8 mouse cellular contexts compared by ENCODE assay signal in the genomic region with DNA sequence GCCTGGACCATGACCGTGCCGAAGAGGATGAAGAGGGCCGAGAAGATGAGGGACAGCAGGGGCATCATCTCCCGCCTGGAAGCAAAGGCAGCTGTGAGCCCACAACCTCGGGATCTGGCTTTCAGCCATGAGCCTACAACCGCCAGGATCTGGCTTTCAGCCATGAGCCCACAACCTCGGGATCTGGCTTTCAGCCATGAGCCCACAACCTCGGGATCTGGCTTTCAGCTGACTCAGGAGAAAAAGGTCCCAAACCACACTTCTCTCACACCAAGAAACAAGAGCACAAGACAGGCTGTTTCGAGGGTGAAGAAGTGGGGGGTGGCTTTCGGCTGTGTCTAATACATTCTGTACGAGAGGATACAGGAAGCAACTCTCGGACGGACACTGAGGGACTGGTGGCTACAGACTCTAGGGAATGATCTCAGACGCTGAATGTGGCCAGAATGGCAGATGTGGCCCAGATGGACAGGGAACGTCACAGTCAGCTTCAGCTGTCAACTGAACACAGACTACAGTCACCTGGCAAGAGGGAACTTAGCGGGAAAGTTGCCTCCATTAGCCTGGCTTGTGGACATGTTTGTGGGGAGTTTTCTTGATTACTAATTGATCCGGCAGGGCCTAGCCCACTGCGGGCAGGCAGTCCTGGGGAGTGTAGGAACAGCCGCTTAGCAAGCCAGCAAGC. TPM values are rescaled to one million over a fixed set of nuclear protein-coding genes. Genes with fewer than 3 reads are reported as not detected.
DNase-seq lines count a peak whose midpoint lies in the region; ATAC-seq and TF ChIP-seq lines count a peak whose summit lies in the region.

No protein-coding gene starts in this region.

- H3K27ac ChIP-seq in gastrocnemius, adult 2 months, result peak overlapping the region; percentile 70
- H3K27ac ChIP-seq in CH12.LX (ENCODE audit: insufficient read depth, low read depth), result peak overlapping the region; percentile 62
- H3K27ac ChIP-seq in embryonic facial prominence, embryonic 14.5 days (replicated peaks; ENCODE audit: low read depth, low read length), result peak overlapping the region; percentile 95
- H3K27ac ChIP-seq in intestine, embryonic 16.5 days (ENCODE audit: low read length), result peak overlapping the region; percentile 83
- peak overlapping the region; percentile 69 for H3K27ac ChIP-seq in lung, postnatal 0 days (ENCODE audit: low read length)

- peak; percentile 79 for ATAC-seq in embryonic facial prominence, embryonic 14.5 days (ENCODE audit: low read depth)
- ATAC-seq in intestine, embryonic 16.5 days, result peak; percentile 75
- peak; percentile 80 for ATAC-seq in lung, postnatal 0 days

- H3K4me3 ChIP-seq in gastrocnemius, adult 2 months, result peak overlapping the region; percentile 9; the same call in 1 of the 2 replicates
- peak overlapping the region in 1 of 3 experiments; percentile 1 for H3K4me3 ChIP-seq in CH12.LX (replicated peaks in 1 of 3; ENCODE audit: low read depth in 2 of 3, low read length in 2 of 3, poor library complexity in 1 of 3)
- H3K4me3 ChIP-seq in embryonic facial prominence, embryonic 14.5 days (ENCODE audit: low read depth, low read length), result no peak overlapping the region
- H3K4me3 ChIP-seq in intestine, embryonic 16.5 days (ENCODE audit: low read length), result no peak overlapping the region
- no peak overlapping the region for H3K4me3 ChIP-seq in lung, postnatal 0 days (ENCODE audit: low read depth, low read length)

- WGBS in embryonic facial prominence, embryonic 14.5 days, result 34% methylated on average over 19 of the region's 19 CpGs
- WGBS in intestine, embryonic 16.5 days, result 38% methylated on average over 19 of the region's 19 CpGs
- 38% methylated on average over 19 of the region's 19 CpGs for WGBS in lung, postnatal 0 days

- TF ChIP-seq CTCF in gastrocnemius, adult 2 months (IDR thresholded peaks at IDR 0.05), result no peak
- no peak for TF ChIP-seq CTCF in CH12.LX (conservative IDR thresholded peaks at IDR 0.05 in 1 of 2, IDR thresholded peaks at IDR 0.05 in 1 of 2; ENCODE audit: low read depth in 2 of 2, low read length in 2 of 2)
- TF ChIP-seq CTCF in lung, postnatal 0 days (IDR thresholded peaks at IDR 0.05), result no peak

- dilution Hi-C loops in CH12.LX (cut with MboI; ENCODE audit: extremely low pct_ligation_motif_present, extremely low pct_unique_long_range_greater_than_20kb, low sequenced_read_pairs), result no loop called here

- peak overlapping the region; percentile 41 for H3K9ac ChIP-seq in CH12.LX (ENCODE audit: insufficient read depth, low read depth)
- H3K9ac ChIP-seq in embryonic facial prominence, embryonic 14.5 days (ENCODE audit: low read depth, low read length), result no peak overlapping the region
- peak overlapping the region; percentile 38 for H3K9ac ChIP-seq in intestine, embryonic 16.5 days (ENCODE audit: low read depth, low read length)
- no peak overlapping the region for H3K9ac ChIP-seq in lung, postnatal 0 days (replicated peaks; ENCODE audit: low read depth)

- no peaks in the 10 kb centered on the region for H3K79me2 ChIP-seq in CH12.LX (replicated peaks; ENCODE audit: control insufficient read depth, extremely low read depth, insufficient read depth, poor library complexity, severe bottlenecking)

- in situ Hi-C loops in CH12.LX (cut with MboI; ENCODE audit: low pct_ligation_motif_present, low pct_unique_long_range_greater_than_20kb, low sequenced_read_pairs), result no loop called here

- TF ChIP-seq RAD21 in CH12.LX (IDR thresholded peaks at IDR 0.05; ENCODE audit: low read depth, low read length), result no peak

- H3K9me3 ChIP-seq in CH12.LX (replicated peaks; ENCODE audit: low read length), result no peaks in the 10 kb centered on the region
- no peaks in the 10 kb centered on the region for H3K9me3 ChIP-seq in embryonic facial prominence, embryonic 14.5 days (ENCODE audit: control insufficient read depth, low read length)
- H3K9me3 ChIP-seq in intestine, embryonic 16.5 days (ENCODE audit: control insufficient read depth, low read length), result no peaks in the 10 kb centered on the region
- H3K9me3 ChIP-seq in lung, postnatal 0 days (ENCODE audit: low read length), result no peaks in the 10 kb centered on the region

- H3K4me2 ChIP-seq in CH12.LX (ENCODE audit: insufficient read depth, low read depth, poor library complexity, severe bottlenecking), result peak overlapping the region; percentile 18
- peak overlapping the region; percentile 41 for H3K4me2 ChIP-seq in embryonic facial prominence, embryonic 14.5 days (ENCODE audit: low read depth, low read length)
- H3K4me2 ChIP-seq in intestine, embryonic 16.5 days (ENCODE audit: low read depth, low read length), result peak overlapping the region; percentile 6
- peak overlapping the region; percentile 17; the same call in 1 of the 2 replicates for H3K4me2 ChIP-seq in lung, postnatal 0 days (replicated peaks; ENCODE audit: low read depth, low read length)

- no peak for DNase-seq in gastrocnemius, adult 2 months
- DNase-seq in gastrocnemius, postnatal 14 days, result no peak
- DNase-seq in CH12.LX (ENCODE audit: extremely low read depth), result peak; percentile 78
- peak; percentile 88 for DNase-seq in embryonic facial prominence, embryonic 14.5 days (ENCODE audit: low spot score)
- DNase-seq in lung, postnatal 0 days (ENCODE audit: low spot score), result peak; percentile 78
- no peak for DNase-seq in yolk sac, embryonic 10.5 days (ENCODE audit: low spot score)
- no peak for DNase-seq in Muller cell, postnatal 12 days (ENCODE audit: inconsistent ontology term)

- TF ChIP-seq EP300 in CH12.LX (IDR thresholded peaks at IDR 0.05; ENCODE audit: low read length), result no peak
- TF ChIP-seq EP300 in lung, postnatal 0 days (IDR thresholded peaks at IDR 0.05), result no peak

- H3K4me1 ChIP-seq in CH12.LX (ENCODE audit: control insufficient read depth in 1 of 2, insufficient read depth in 2 of 2), result peaks cover 23 to 60% of the 10 kb centered on the region in 2 experiments
- peaks cover 21% of the 10 kb centered on the region for H3K4me1 ChIP-seq in embryonic facial prominence, embryonic 14.5 days (ENCODE audit: control insufficient read depth, insufficient read depth, low read length)
- H3K4me1 ChIP-seq in intestine, embryonic 16.5 days (ENCODE audit: control insufficient read depth, insufficient read depth, low read length), result peaks cover 17% of the 10 kb centered on the region
- H3K4me1 ChIP-seq in lung, postnatal 0 days (ENCODE audit: insufficient read depth, low read depth, low read length), result 0 out of 2 replicates have a peak, but pooled peaks cover 4% of the 10 kb centered on the region

- no peak; the same call in 1 of the 2 replicates for TF ChIP-seq POLR2A in CH12.LX (IDR thresholded peaks at IDR 0.05; ENCODE audit: low read depth, low read length)

- H3K36me3 ChIP-seq in CH12.LX (replicated peaks in 1 of 2; ENCODE audit: control insufficient read depth in 1 of 2, insufficient read depth in 1 of 2, low read length in 1 of 2), result peaks cover 52 to 85% of the 10 kb centered on the region in 2 experiments
- H3K36me3 ChIP-seq in embryonic facial prominence, embryonic 14.5 days (ENCODE audit: control insufficient read depth, insufficient read depth, low read length), result peaks cover 86% of the 10 kb centered on the region
- H3K36me3 ChIP-seq in intestine, embryonic 16.5 days (ENCODE audit: control insufficient read depth, insufficient read depth, low read length), result peaks cover 18% of the 10 kb centered on the region
- peaks cover 32% of the 10 kb centered on the region for H3K36me3 ChIP-seq in lung, postnatal 0 days (ENCODE audit: insufficient read depth, low read length)

- intact Hi-C loops in gastrocnemius, adult 2 months (cut with DNase I), result no loop called here
- intact Hi-C loops in gastrocnemius, postnatal 14 days (cut with DNase I; ENCODE audit: low total_unique reads), result no loop called here

- H3K27me3 ChIP-seq in CH12.LX (replicated peaks), result no peaks in the 10 kb centered on the region
- no peaks in the 10 kb centered on the region for H3K27me3 ChIP-seq in embryonic facial prominence, embryonic 14.5 days (replicated peaks; ENCODE audit: control insufficient read depth, insufficient read depth, low read length)
- H3K27me3 ChIP-seq in intestine, embryonic 16.5 days (replicated peaks; ENCODE audit: control insufficient read depth, insufficient read depth, low read length), result no peaks in the 10 kb centered on the region
- no peaks in the 10 kb centered on the region for H3K27me3 ChIP-seq in lung, postnatal 0 days (replicated peaks; ENCODE audit: insufficient read depth, low read length)

RNA-seq across cellular contexts. Expression of gene Agmat, which starts 20.3 kb away (rescaled TPM):
- total RNA-seq in gastrocnemius, adult 2 months (2021), result not detected
- under 1 TPM in 1 of 2 experiments, not detected in 1; 0.82 TPM for total RNA-seq in gastrocnemius, postnatal 14 days (2021)
- total RNA-seq in CH12.LX (2012; rRNA removed) (not detected in 2 replicates), CH12.LX (2014; rRNA removed) (not detected in 2 replicates)
- not detected in 2 replicates for polyA plus RNA-seq in CH12.LX (2012; ENCODE audit: insufficient read length, low read depth)
- polyA plus RNA-seq in embryonic facial prominence, embryonic 14.5 days (2014; fragmentation: Nextera tagmentation; extraction: Ambion mirVana), result 0.13 and 0.29 TPM in 2 replicates
- polyA plus RNA-seq in intestine, embryonic 16.5 days (2015; fragmentation: Nextera tagmentation; extraction: Ambion mirVana), result 65.6 and 72.2 TPM in 2 replicates
- polyA plus RNA-seq in lung, postnatal 0 days (2015; fragmentation: Nextera tagmentation; extraction: Ambion mirVana), result 0.25 and 0.27 TPM in 2 replicates

RNA-seq across cellular contexts. Expression of gene Dnajc16, which starts 23.9 kb away (rescaled TPM):
- 10 to 100 TPM; 12.6 to 12.9 TPM for total RNA-seq in gastrocnemius, adult 2 months (2021)
- 1 to 10 TPM; 8.6 to 9.4 TPM for total RNA-seq in gastrocnemius, postnatal 14 days (2021)
- total RNA-seq in CH12.LX (2012; rRNA removed) (3.9 and 5.9 TPM in 2 replicates), CH12.LX (2014; rRNA removed) (3.1 and 3.8 TPM in 2 replicates)
- polyA plus RNA-seq in CH12.LX (2012; ENCODE audit: insufficient read length, low read depth), result 6.7 and 7.4 TPM in 2 replicates
- polyA plus RNA-seq in embryonic facial prominence, embryonic 14.5 days (2014; fragmentation: Nextera tagmentation; extraction: Ambion mirVana), result 3.1 and 4.0 TPM in 2 replicates
- polyA plus RNA-seq in intestine, embryonic 16.5 days (2015; fragmentation: Nextera tagmentation; extraction: Ambion mirVana), result 4.2 and 4.3 TPM in 2 replicates
- 3.3 and 3.7 TPM in 2 replicates for polyA plus RNA-seq in lung, postnatal 0 days (2015; fragmentation: Nextera tagmentation; extraction: Ambion mirVana)

RNA-seq across cellular contexts. Expression of gene Casp9, which starts 26.6 kb away (rescaled TPM):
- 1 to 10 TPM; 2.2 to 2.5 TPM for total RNA-seq in gastrocnemius, adult 2 months (2021)
- total RNA-seq in gastrocnemius, postnatal 14 days (2021), result 1 to 10 TPM; 3.7 to 4.8 TPM
- total RNA-seq in CH12.LX (2012; rRNA removed) (11.3 and 15.3 TPM in 2 replicates), CH12.LX (2014; rRNA removed) (3.7 and 5.2 TPM in 2 replicates)
- 14.5 and 15.1 TPM in 2 replicates for polyA plus RNA-seq in CH12.LX (2012; ENCODE audit: insufficient read length, low read depth)
- polyA plus RNA-seq in embryonic facial prominence, embryonic 14.5 days (2014; fragmentation: Nextera tagmentation; extraction: Ambion mirVana), result 10.3 and 14.2 TPM in 2 replicates
- 21.3 and 24.1 TPM in 2 replicates for polyA plus RNA-seq in intestine, embryonic 16.5 days (2015; fragmentation: Nextera tagmentation; extraction: Ambion mirVana)
- polyA plus RNA-seq in lung, postnatal 0 days (2015; fragmentation: Nextera tagmentation; extraction: Ambion mirVana), result 19.2 and 20.2 TPM in 2 replicates

RNA-seq across cellular contexts. Expression of gene Ddi2, which starts 43.6 kb away (rescaled TPM):
- total RNA-seq in gastrocnemius, adult 2 months (2021), result 10 to 100 TPM; 37.8 to 46.5 TPM
- total RNA-seq in gastrocnemius, postnatal 14 days (2021), result 10 to 100 TPM; 35.0 to 37.6 TPM
- total RNA-seq in CH12.LX (2012; rRNA removed) (19.9 and 24.7 TPM in 2 replicates), CH12.LX (2014; rRNA removed) (18.0 and 18.4 TPM in 2 replicates)
- 36.2 and 37.3 TPM in 2 replicates for polyA plus RNA-seq in CH12.LX (2012; ENCODE audit: insufficient read length, low read depth)
- polyA plus RNA-seq in embryonic facial prominence, embryonic 14.5 days (2014; fragmentation: Nextera tagmentation; extraction: Ambion mirVana), result 18.8 and 19.4 TPM in 2 replicates
- 16.5 and 17.2 TPM in 2 replicates for polyA plus RNA-seq in intestine, embryonic 16.5 days (2015; fragmentation: Nextera tagmentation; extraction: Ambion mirVana)
- polyA plus RNA-seq in lung, postnatal 0 days (2015; fragmentation: Nextera tagmentation; extraction: Ambion mirVana), result 16.8 and 19.7 TPM in 2 replicates

RNA-seq across cellular contexts. Expression of gene Cela2a, which starts 59.1 kb away (rescaled TPM):
- not detected for total RNA-seq in gastrocnemius, adult 2 months (2021)
- total RNA-seq in gastrocnemius, postnatal 14 days (2021), result not detected
- total RNA-seq in CH12.LX (2012; rRNA removed), result 1.0 and 2.6 TPM in 2 replicates
- 0.23 and 0.30 TPM in 2 replicates for total RNA-seq in CH12.LX (2014; rRNA removed)
- 0.30 and 0.43 TPM in 2 replicates for polyA plus RNA-seq in CH12.LX (2012; ENCODE audit: insufficient read length, low read depth)
- not detected in 2 replicates for polyA plus RNA-seq in embryonic facial prominence, embryonic 14.5 days (2014; fragmentation: Nextera tagmentation; extraction: Ambion mirVana)
- 455 and 890 TPM in 2 replicates for polyA plus RNA-seq in intestine, embryonic 16.5 days (2015; fragmentation: Nextera tagmentation; extraction: Ambion mirVana)
- not detected in 2 replicates for polyA plus RNA-seq in lung, postnatal 0 days (2015; fragmentation: Nextera tagmentation; extraction: Ambion mirVana)

Comparison
In these comparisons a context has a peak if more than half of its experiments do, and no peak if none do; other contexts are left out.
1. DNase-seq: peak in CH12.LX (single experiment), embryonic facial prominence, embryonic 14.5 days (single experiment) and lung, postnatal 0 days (single experiment); none in gastrocnemius, adult 2 months (single experiment), gastrocnemius, postnatal 14 days (single experiment), yolk sac, embryonic 10.5 days (single experiment) and Muller cell, postnatal 12 days (single experiment).
2. H3K9ac ChIP-seq: peak in CH12.LX (single experiment) and intestine, embryonic 16.5 days (single experiment); none in embryonic facial prominence, embryonic 14.5 days (single experiment) and lung, postnatal 0 days (single experiment).
3. RNA of gene Agmat, which starts 20.3 kb away (polyA plus RNA-seq): 65.6 to 72.2 TPM in intestine, embryonic 16.5 days; 0.25 to 0.27 TPM in lung, postnatal 0 days, 0.13 to 0.29 TPM in embryonic facial prominence, embryonic 14.5 days and not detected in CH12.LX; every median in the first group is over 10 times any median in the second.
4. Peak in every context shown above with its lines, with median percentiles within 50 percentile points of each other: H3K27ac ChIP-seq, H3K4me2 ChIP-seq and ATAC-seq.